Mouse (Mus musculus) layer of hippocampus, adult 11-12 months (tissue): ENCODE data around the gene Fam110a.

Source experiments
- DNase-seq: peaks from one replicate; pipeline ENCODE4 v3.0.0; 2022; ENCODE audit warnings: low spot score

Gene Fam110a

GRCm38 (mm10) chr2:151970191-151971172 lies 9.5 kb downstream of the Fam110a start:
- DNase-seq = peak; percentile 65

- DNase-seq = no peak
Measured at GRCm38 (mm10) chr2:151969396-151969795, 10.6 kb downstream of the Fam110a start.

GRCm38 (mm10) chr2:151968986-151969385 lies 11.0 kb downstream of the Fam110a start:
- no peak for DNase-seq

- DNase-seq = no peak
Measured at GRCm38 (mm10) chr2:151968451-151968850, 11.6 kb downstream of the Fam110a start.

- no peak for DNase-seq
Measured at GRCm38 (mm10) chr2:151967792-151968191, 12.2 kb downstream of the Fam110a start.

- DNase-seq = no peak
Measured at GRCm38 (mm10) chr2:151967176-151967750, 12.8 kb downstream of the Fam110a start.

GRCm38 (mm10) chr2:151964052-151964451 lies 16.0 kb downstream of the Fam110a start:
- DNase-seq = no peak

- DNase-seq = no peak
Measured at GRCm38 (mm10) chr2:151963319-151963718, 16.7 kb downstream of the Fam110a start.

- DNase-seq = peak; percentile 86
Measured at GRCm38 (mm10) chr2:151962474-151962873, 17.5 kb downstream of the Fam110a start.

GRCm38 (mm10) chr2:151961284-151962196 lies 18.5 kb downstream of the Fam110a start:
- no peak for DNase-seq

GRCm38 (mm10) chr2:151959274-151959673 lies 20.7 kb downstream of the Fam110a start:
- DNase-seq = no peak

GRCm38 (mm10) chr2:151956500-151957137 lies 23.4 kb downstream of the Fam110a start:
- DNase-seq = no peak

- no peak for DNase-seq
Measured at GRCm38 (mm10) chr2:151953665-151954064, 26.4 kb downstream of the Fam110a start.

GRCm38 (mm10) chr2:151949082-151949774 lies 30.8 kb downstream of the Fam110a start:
- DNase-seq = no peak

- DNase-seq = no peak
Measured at GRCm38 (mm10) chr2:151948311-151948710, 31.7 kb downstream of the Fam110a start.

- DNase-seq = no peak
Measured at GRCm38 (mm10) chr2:151947617-151948016, 32.4 kb downstream of the Fam110a start.

GRCm38 (mm10) chr2:151944106-151944505 lies 35.9 kb downstream of the Fam110a start:
- no peak for DNase-seq

- DNase-seq = peak; percentile 27
Measured at GRCm38 (mm10) chr2:151941269-151941668, 38.8 kb downstream of the Fam110a start.

- no peak for DNase-seq
Measured at GRCm38 (mm10) chr2:151939651-151940420, 40.2 kb downstream of the Fam110a start.

GRCm38 (mm10) chr2:151938780-151939200 lies 41.2 kb downstream of the Fam110a start:
- DNase-seq = no peak
